Mouse (Mus musculus) skeletal muscle tissue, postnatal 0 days (tissue): Measurements from ENCODE around the gene Plvap. TPM values are rescaled to one million over a fixed set of nuclear protein-coding genes. Genes with fewer than 3 reads are reported as not detected.

Source experiments
- polyA plus RNA-seq: library from polyadenylated mRNA; unstranded; fragments of >200 nt; fragmentation: Nextera tagmentation; extraction: Ambion mirVana; gene quantifications from 2 replicates; pipeline ENCODE4 v1.2.1, GENCODE M21; 2015

Gene Plvap
- polyA plus RNA-seq, result 21.9 and 33.3 TPM in 2 replicates

DNA sequence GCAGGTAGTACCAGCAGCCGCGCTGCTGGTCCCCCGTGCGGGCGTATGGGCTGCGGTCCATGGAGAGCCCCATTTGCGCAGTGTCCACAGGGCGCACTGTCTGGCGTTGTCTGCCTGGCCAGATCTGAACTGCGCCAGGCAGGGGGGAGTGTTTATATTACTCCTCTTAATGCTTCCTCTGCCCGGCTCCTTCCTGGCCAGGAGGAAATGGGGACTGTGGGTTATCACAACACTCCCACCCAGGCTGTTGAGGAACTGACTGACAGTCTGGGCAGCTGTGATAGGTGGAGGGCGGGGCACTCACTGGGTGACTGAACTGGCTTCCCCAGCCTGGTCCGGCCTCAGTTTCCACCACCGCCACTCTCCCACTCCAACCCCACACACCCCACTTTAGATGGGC lies at the start of gene Plvap:
TSS of gene Plvap (minus strand) at position 109 of the 400 bp plus-strand sequence.

GRCm38 (mm10) chr8:71558071-71558957 lies 46.8 kb upstream of the Plvap start, which contains the start of gene Tmem221:
Tmem221 (minus strand) TSS chr8:71558871.

GRCm38 (mm10) chr8:71542632-71543343 lies 31.2 kb upstream of the Plvap start, which contains the start of gene Mvb12a:
Mvb12a (plus strand) TSS chr8:71542922.

DNA sequence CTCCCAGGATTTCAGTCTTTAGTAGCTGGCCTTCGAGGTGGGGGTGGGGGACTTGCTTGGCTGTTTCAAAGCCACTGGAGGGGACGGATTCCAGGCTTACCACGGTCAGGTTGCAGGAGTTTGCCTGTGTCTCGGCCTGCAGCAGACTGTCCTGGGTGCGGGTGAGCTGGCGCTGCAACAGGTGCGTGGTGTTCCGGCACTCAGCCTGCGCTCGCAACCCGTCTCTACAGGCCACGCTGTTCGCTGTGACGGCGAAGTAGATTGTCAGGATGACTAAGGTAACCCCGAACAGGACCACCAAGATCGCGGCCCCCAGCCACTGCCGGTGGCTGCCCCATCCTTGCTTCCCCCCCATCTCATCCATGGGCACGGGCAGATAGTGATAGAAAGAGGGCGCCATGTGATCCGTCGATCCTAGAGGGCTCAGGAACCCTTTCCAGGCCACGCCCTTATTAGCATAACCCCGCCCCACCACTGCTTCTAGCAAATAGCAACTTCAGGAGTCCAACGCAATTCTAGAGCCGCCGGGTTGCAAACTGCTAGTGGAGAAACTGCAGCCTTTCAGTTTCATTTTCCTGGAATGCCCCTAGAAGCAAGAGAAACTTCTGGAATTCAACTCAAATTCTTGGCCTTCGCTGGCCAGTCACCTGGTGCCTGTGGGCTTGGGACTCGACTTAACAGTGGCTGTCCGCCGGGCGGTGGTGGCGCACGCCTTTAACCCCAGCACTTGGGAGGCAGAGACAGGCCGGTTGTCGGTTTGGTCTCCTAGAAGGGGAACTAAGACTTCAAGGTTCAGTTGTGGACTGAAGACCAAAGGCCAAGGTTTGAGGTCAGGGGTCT lies 25.7 kb upstream of the Plvap start, which contains the start of gene Bst2:
TSS of gene Bst2 (minus strand) at position 429 of the 840 bp plus-strand sequence.

DNA sequence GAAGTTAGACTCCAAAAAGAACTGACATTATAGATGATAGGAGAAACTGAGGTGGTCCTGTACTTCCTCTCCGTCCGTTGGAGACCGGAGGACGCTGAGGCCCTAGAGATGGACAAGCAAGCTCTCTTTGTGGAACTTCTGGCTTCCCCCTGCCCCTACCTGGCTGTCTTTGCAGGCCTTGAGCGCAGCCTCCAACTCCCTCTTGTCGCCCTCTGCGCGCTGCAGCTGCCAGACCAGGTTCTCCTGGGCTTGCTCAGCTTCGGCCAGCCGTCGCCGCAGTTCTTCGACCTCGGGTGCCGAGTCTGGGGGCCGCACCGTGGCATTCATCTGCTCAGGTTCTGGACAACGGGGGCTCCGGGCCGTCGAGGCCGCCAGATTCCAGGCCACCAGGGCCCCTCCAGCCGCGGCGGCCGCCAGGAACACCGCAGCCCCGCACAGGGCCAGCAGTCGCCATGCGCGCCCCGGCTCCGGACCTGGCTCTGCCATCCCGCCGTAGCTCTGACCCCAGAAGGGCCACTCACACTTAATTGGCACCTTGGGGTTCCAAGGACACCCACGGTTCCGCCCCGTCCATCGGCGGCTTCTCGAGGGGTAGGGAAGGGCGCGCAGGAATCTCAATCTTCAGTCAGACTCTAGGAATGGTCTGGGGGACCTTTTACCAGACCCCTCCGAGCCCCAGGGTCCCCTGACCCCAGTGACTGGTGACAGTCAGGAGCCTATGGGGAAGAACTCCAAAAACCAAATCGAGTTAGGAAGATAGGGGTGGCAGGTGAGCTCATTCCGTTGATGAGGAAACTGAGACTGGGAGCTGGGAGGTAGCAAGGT lies 13.9 kb upstream of the Plvap start, which contains the start of gene Ccdc194:
TSS of gene Ccdc194 (minus strand) at position 486 of the 825 bp plus-strand sequence.

DNA sequence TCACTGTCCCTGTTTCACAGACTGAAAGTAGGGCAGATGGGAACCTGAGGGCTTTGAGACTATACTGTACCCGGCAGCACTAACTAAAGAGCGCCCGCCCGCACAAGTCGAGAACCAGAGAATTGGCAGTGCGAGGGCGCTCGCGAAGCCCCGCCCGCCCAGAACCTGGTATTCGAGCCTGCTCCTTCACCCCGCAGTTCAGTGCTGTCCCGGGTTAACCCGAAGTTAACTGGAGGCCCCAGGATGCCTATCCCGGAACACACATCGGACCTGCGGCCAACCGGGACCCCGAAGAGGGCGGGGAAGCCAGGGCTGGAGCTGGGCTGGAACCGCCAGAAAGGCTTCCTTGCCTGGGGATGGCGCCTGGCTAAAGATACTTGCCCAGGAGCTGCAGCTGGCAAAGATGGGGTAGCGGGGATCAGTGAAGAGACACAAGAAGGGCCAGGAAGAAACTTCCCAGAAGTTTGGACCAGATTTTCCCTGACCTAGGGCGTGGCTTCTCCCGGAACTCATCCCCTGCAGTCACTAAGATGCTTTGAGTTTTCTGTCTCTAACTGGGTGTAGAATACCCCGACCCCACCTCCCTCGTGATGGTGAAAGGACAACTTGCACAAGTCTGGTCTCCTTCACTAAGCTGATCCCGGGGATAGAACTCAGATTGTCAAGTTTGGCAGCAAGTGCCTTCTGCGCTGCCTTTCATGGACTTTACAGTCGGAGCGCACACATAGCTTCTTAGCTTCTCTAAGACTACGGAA lies 23.7 kb downstream of the Plvap start, which contains the start of gene Gtpbp3:
TSS of gene Gtpbp3 (plus strand) at position 413 of the 755 bp plus-strand sequence.

GRCm38 (mm10) chr8:71485142-71486135 lies 26.1 kb downstream of the Plvap start, which contains the start of gene Ano8:
Ano8 (minus strand) TSS chr8:71485963.

DNA sequence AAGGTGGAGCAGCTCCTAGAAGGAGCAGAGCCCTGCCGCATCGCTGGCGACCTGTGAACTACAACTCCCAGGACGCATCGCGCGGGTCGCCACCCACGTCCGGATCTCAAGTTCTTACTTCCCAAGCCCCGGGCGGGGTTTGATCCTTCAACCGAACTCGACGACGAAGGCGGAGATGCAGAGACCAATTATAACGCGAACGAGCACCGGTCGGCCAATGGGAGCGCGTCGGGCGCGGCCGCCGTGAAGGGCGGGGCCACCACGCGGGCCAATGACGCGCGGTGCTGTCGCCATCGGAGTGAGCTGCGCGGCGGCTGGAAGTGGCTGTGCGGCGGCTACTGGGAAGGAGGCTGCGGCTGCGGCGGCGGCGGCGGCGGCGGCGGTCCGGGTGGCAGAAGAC lies 42.6 kb downstream of the Plvap start, which contains the start of gene Dda1:
TSS of gene Dda1 (plus strand) at position 284 of the 400 bp plus-strand sequence.

GRCm38 (mm10) chr8:71464513-71465500 lies 46.7 kb downstream of the Plvap start, which contains the start of gene Mrpl34:
Mrpl34 (plus strand) TSS chr8:71464959.

DNA sequence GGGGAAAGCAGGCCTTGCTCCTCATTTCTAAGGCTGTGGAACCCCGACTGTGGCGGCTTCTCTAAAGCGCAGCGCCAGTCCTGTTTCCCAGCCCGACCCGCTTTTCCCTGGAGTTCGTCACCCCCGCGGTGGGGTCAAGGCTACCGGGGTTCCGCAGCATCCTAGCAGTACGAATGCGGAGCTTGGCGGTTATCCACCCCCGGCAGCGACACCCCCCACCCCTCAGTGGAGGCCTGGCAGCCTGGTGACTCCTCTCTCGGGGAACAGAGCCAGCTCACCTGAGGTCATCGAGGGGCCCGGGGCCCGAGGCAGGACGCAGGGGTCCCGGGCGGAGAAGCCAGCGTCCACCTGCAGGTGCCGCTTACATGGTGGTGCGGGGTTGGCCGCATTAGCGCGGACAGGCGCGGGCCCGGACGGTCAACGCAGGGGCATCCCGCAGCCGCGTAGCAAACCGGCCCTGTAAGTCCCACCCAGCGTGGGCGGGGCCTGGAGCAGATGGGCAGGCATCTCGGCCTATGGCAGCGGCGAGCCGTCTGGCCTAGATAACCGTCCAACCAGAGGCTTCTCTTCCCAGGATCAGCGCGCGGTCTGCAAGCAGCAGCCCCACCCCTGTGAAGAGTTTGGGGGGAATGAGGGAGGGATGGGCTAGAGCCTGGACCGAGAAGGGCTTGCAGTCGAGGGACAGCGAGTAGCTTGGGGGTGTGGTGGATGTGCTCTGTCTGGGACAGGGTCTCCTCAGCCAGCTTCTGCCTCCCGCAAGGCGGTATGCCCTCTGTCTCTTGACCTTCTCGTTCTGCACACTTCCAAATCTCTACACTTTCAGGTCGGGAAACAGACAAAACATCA lies 48.1 kb downstream of the Plvap start, which contains the start of gene Abhd8:
TSS of gene Abhd8 (minus strand) at position 468 of the 846 bp plus-strand sequence.

Other genes with a start within 250 kb of the Plvap start
- gene Myo9b, start 239.0 kb downstream of the Plvap start, polyA plus RNA-seq, result 6.7 and 7.5 TPM in 2 replicates
- 16.2 and 18.1 TPM in 2 replicates for gene Haus8, start 238.8 kb downstream of the Plvap start, polyA plus RNA-seq
- 106 and 119 TPM in 2 replicates for gene Use1, start 144.9 kb downstream of the Plvap start, polyA plus RNA-seq
- 4.9 and 6.7 TPM in 2 replicates for gene Ocel1, start 140.5 kb downstream of the Plvap start, polyA plus RNA-seq
- 27.5 and 32.7 TPM in 2 replicates for gene Nr2f6, start 129.8 kb downstream of the Plvap start, polyA plus RNA-seq
- 14.4 and 14.5 TPM in 2 replicates for gene Ushbp1, start 116.0 kb downstream of the Plvap start, polyA plus RNA-seq
- 64.8 and 75.1 TPM in 2 replicates for gene Babam1, start 114.9 kb downstream of the Plvap start, polyA plus RNA-seq
- 5.9 and 6.0 TPM in 2 replicates for gene Ankle1, start 105.7 kb downstream of the Plvap start, polyA plus RNA-seq
- gene Abhd8, start 48.1 kb downstream of the Plvap start, polyA plus RNA-seq, result 39.0 and 41.2 TPM in 2 replicates
- 94.6 and 97.7 TPM in 2 replicates for gene Mrpl34, start 46.8 kb downstream of the Plvap start, polyA plus RNA-seq
- 48.3 and 57.9 TPM in 2 replicates for gene Dda1, start 42.6 kb downstream of the Plvap start, polyA plus RNA-seq
- 1.3 and 2.4 TPM in 2 replicates for gene Ano8, start 25.8 kb downstream of the Plvap start, polyA plus RNA-seq
- gene Gtpbp3, start 23.6 kb downstream of the Plvap start, polyA plus RNA-seq, result 7.5 and 9.5 TPM in 2 replicates
- 0.33 and 0.57 TPM in 2 replicates for gene Ccdc194, start 14.0 kb upstream of the Plvap start, polyA plus RNA-seq
- 57.6 and 67.3 TPM in 2 replicates for gene Bst2, start 25.7 kb upstream of the Plvap start, polyA plus RNA-seq
- 47.7 and 53.4 TPM in 2 replicates for gene Mvb12a, start 31.2 kb upstream of the Plvap start, polyA plus RNA-seq
- 0.21 and 0.48 TPM in 2 replicates for gene Tmem221, start 47.1 kb upstream of the Plvap start, polyA plus RNA-seq
- 0.38 and 0.40 TPM in 2 replicates for gene Nxnl1, start 54.8 kb upstream of the Plvap start, polyA plus RNA-seq
- 50.7 and 177 TPM in 2 replicates for gene Slc27a1, start 57.1 kb upstream of the Plvap start, polyA plus RNA-seq
- 159 and 188 TPM in 2 replicates for gene Pgls, start 80.4 kb upstream of the Plvap start, polyA plus RNA-seq
- 0.96 and 1.2 TPM in 2 replicates for gene Fam129c, start 85.9 kb upstream of the Plvap start, polyA plus RNA-seq
- gene Colgalt1, start 99.2 kb upstream of the Plvap start, polyA plus RNA-seq, result 44.7 and 50.8 TPM in 2 replicates
- gene Unc13a, start 160.0 kb upstream of the Plvap start, polyA plus RNA-seq, result 0.12 and 0.35 TPM in 2 replicates
- 3.2 and 4.6 TPM in 2 replicates for gene Jak3, start 164.5 kb upstream of the Plvap start, polyA plus RNA-seq
- 0.77 and 0.85 TPM in 2 replicates for gene Insl3, start 177.5 kb upstream of the Plvap start, polyA plus RNA-seq
- 4.2 and 4.9 TPM in 2 replicates for gene B3gnt3, start 190.0 kb upstream of the Plvap start, polyA plus RNA-seq
- gene Fcho1, start 214.0 kb upstream of the Plvap start, polyA plus RNA-seq, result 0.53 and 1.9 TPM in 2 replicates